Mouse (Mus musculus): ENCODE data around the gene Neu3. TPM values are rescaled to one million over a fixed set of nuclear protein-coding genes. Genes with fewer than 3 reads are reported as not detected.

Gene Neu3
- polyA plus RNA-seq, 1 experiment from 2014 or later = 3.2 TPM

GRCm38 (mm10) chr7:99834314-99834853 lies 6.2 kb upstream of the Neu3 start:
- no peak for TF ChIP-seq CTCF (IDR thresholded peaks at IDR 0.05; ENCODE audit: low read depth)
- Histone ChIP-seq H3K27ac (ENCODE audit: low read depth) (no peak overlapping the region), H3K4me2 (no peak overlapping the region), H3K9ac (no peak overlapping the region), H3K27me3 (ENCODE audit: insufficient read depth, low read length) (no peaks in the 10 kb centered on the region), H3K36me3 (ENCODE audit: insufficient read depth) (peaks cover 34% of the 10 kb centered on the region), H3K9me3 (ENCODE audit: low read depth, low read length) (no peaks in the 10 kb centered on the region), H3K4me3 (ENCODE audit: low read depth, low read length) (no peak overlapping the region), H3K4me1 (ENCODE audit: insufficient read depth) (peaks cover 11% of the 10 kb centered on the region)
- 84% methylated on average over 5 of the region's 5 CpGs for WGBS
- DNase-seq = no peak
- no peak for ATAC-seq (ENCODE audit: insufficient read depth)

GRCm38 (mm10) chr7:99833846-99834222 lies 5.6 kb upstream of the Neu3 start:
- DNase-seq (no peak), ATAC-seq (ENCODE audit: insufficient read depth) (no peak)
- no peak overlapping the region for H3K27ac ChIP-seq (ENCODE audit: low read depth)
- H3K9me3 ChIP-seq (ENCODE audit: low read depth, low read length) = no peaks in the 10 kb centered on the region
- H3K4me2 ChIP-seq = no peak overlapping the region
- TF ChIP-seq CTCF (IDR thresholded peaks at IDR 0.05; ENCODE audit: low read depth) = no peak
- H3K36me3 ChIP-seq (ENCODE audit: insufficient read depth) = peaks cover 29% of the 10 kb centered on the region
- WGBS = 87% methylated on average over 2 of the region's 2 CpGs
- no peak overlapping the region for H3K4me3 ChIP-seq (ENCODE audit: low read depth, low read length)
- no peak overlapping the region for H3K9ac ChIP-seq
- H3K4me1 ChIP-seq (ENCODE audit: insufficient read depth) = peaks cover 11% of the 10 kb centered on the region
- H3K27me3 ChIP-seq (ENCODE audit: insufficient read depth, low read length) = no peaks in the 10 kb centered on the region

GRCm38 (mm10) chr7:99833115-99833845 lies 5.1 kb upstream of the Neu3 start:
- whole genome bisulfite sequencing = 83% methylated on average over 5 of the region's 5 CpGs
- TF ChIP-seq CTCF (IDR thresholded peaks at IDR 0.05; ENCODE audit: low read depth) = no peak
- H3K27me3 ChIP-seq (ENCODE audit: insufficient read depth, low read length) = no peaks in the 10 kb centered on the region
- no peak overlapping the region for H3K27ac ChIP-seq (ENCODE audit: low read depth)
- no peaks in the 10 kb centered on the region for H3K9me3 ChIP-seq (ENCODE audit: low read depth, low read length)
- no peak overlapping the region for H3K4me3 ChIP-seq (ENCODE audit: low read depth, low read length)
- H3K36me3 ChIP-seq (ENCODE audit: insufficient read depth) = peaks cover 24% of the 10 kb centered on the region
- peaks cover 11% of the 10 kb centered on the region for H3K4me1 ChIP-seq (ENCODE audit: insufficient read depth)
- no peak for ATAC-seq (ENCODE audit: insufficient read depth)
- H3K4me2 ChIP-seq = no peak overlapping the region
- H3K9ac ChIP-seq = no peak overlapping the region
- DNase-seq = no peak

- Histone ChIP-seq H3K4me1 (ENCODE audit: insufficient read depth) (peaks cover 8% of the 10 kb centered on the region), H3K4me2 (no peak overlapping the region), H3K27me3 (ENCODE audit: insufficient read depth, low read length) (no peaks in the 10 kb centered on the region), H3K36me3 (ENCODE audit: insufficient read depth) (no peaks in the 10 kb centered on the region), H3K27ac (ENCODE audit: low read depth) (no peak overlapping the region), H3K9me3 (ENCODE audit: low read depth, low read length) (no peaks in the 10 kb centered on the region), H3K4me3 (ENCODE audit: low read depth, low read length) (no peak overlapping the region), H3K9ac (no peak overlapping the region)
- DNase-seq = no peak
- TF ChIP-seq CTCF (IDR thresholded peaks at IDR 0.05; ENCODE audit: low read depth) = no peak
- WGBS = 61% methylated on average over 6 of the region's 6 CpGs
- no peak for ATAC-seq (ENCODE audit: insufficient read depth)
Observed at GRCm38 (mm10) chr7:99826096-99826495, 2.1 kb downstream of the Neu3 start.

GRCm38 (mm10) chr7:99825511-99825910 lies 2.7 kb downstream of the Neu3 start:
- WGBS = 77% methylated on average over 9 of the region's 9 CpGs
- Histone ChIP-seq H3K4me3 (ENCODE audit: low read depth, low read length) (no peak overlapping the region), H3K36me3 (ENCODE audit: insufficient read depth) (no peaks in the 10 kb centered on the region), H3K27me3 (ENCODE audit: insufficient read depth, low read length) (no peaks in the 10 kb centered on the region), H3K4me2 (peak overlapping the region; percentile 31; the same call in 1 of the 2 replicates), H3K27ac (ENCODE audit: low read depth) (no peak overlapping the region), H3K4me1 (ENCODE audit: insufficient read depth) (peaks cover 8% of the 10 kb centered on the region), H3K9me3 (ENCODE audit: low read depth, low read length) (no peaks in the 10 kb centered on the region), H3K9ac (no peak overlapping the region)
- DNase-seq (no peak), ATAC-seq (ENCODE audit: insufficient read depth) (no peak)
- no peak for TF ChIP-seq CTCF (IDR thresholded peaks at IDR 0.05; ENCODE audit: low read depth)

- peak overlapping the region; percentile 31; the same call in 1 of the 2 replicates for H3K4me2 ChIP-seq
- no peak for TF ChIP-seq CTCF (IDR thresholded peaks at IDR 0.05; ENCODE audit: low read depth)
- no peaks in the 10 kb centered on the region for H3K27me3 ChIP-seq (ENCODE audit: insufficient read depth, low read length)
- ATAC-seq (ENCODE audit: insufficient read depth) (no peak), DNase-seq (no peak)
- no peaks in the 10 kb centered on the region for H3K9me3 ChIP-seq (ENCODE audit: low read depth, low read length)
- no peak overlapping the region for H3K4me3 ChIP-seq (ENCODE audit: low read depth, low read length)
- 53% methylated on average over 16 of the region's 16 CpGs for WGBS
- H3K36me3 ChIP-seq (ENCODE audit: insufficient read depth) = no peaks in the 10 kb centered on the region
- no peak overlapping the region for H3K27ac ChIP-seq (ENCODE audit: low read depth)
- peaks cover 8% of the 10 kb centered on the region for H3K4me1 ChIP-seq (ENCODE audit: insufficient read depth)
- H3K9ac ChIP-seq = no peak overlapping the region
Observed at GRCm38 (mm10) chr7:99824649-99825483, 3.4 kb downstream of the Neu3 start.

Measured in lung, embryonic 14.5 days (tissue).